Mouse (Mus musculus) lung, postnatal 0 days (tissue): Measurements from ENCODE around the gene Kif18a. TPM values are rescaled to one million over a fixed set of nuclear protein-coding genes. Genes with fewer than 3 reads are reported as not detected.

Experiments used
- ATAC-seq: fragments of 200-750 bp; cut with Nextera tagmentation; 2 replicates; pipeline ENCODE4 v1.8.0; 2017; ENCODE audit warnings: moderate library complexity
- DNase-seq: peaks from one replicate; pipeline ENCODE4 v3.0.0-alpha.2; 2016; ENCODE audit warnings: low spot score
- H3K27ac ChIP-seq: fragments of 300-500 bp; sonication (generic); 2 replicates; pipeline ENCODE4 v1.5.1; 2014; ENCODE audit warnings: antibody characterized with exemption, mild to moderate bottlenecking, low read length, mixed read lengths
- H3K27me3 ChIP-seq: fragments of 300-500 bp; sonication (generic); replicated peaks from 2 replicates; pipeline ENCODE4 v1.6.1; 2014; ENCODE audit warnings: low read length, mixed read lengths; ENCODE audit not compliant: insufficient read depth
- H3K36me3 ChIP-seq: fragments of 300-500 bp; sonication (generic); 2 replicates; pipeline ENCODE4 v1.6.1; 2014; ENCODE audit warnings: low read length, mixed read lengths; ENCODE audit not compliant: insufficient read depth
- H3K4me1 ChIP-seq: fragments of 300-500 bp; sonication (generic); 2 replicates; pipeline ENCODE4 v1.6.1; 2014; ENCODE audit warnings: antibody characterized with exemption, low read depth, low read length, mixed read lengths; ENCODE audit not compliant: insufficient read depth
- H3K4me2 ChIP-seq: fragments of 300-500 bp; sonication (generic); replicated peaks from 2 replicates; pipeline ENCODE4 v1.6.1; 2014; ENCODE audit warnings: low read depth, mild to moderate bottlenecking, low read length, moderate library complexity, mixed read lengths
- H3K4me3 ChIP-seq: fragments of 300-500 bp; sonication (generic); 2 replicates; pipeline ENCODE4 v1.5.1; 2014; ENCODE audit warnings: low read depth, low read length
- H3K9ac ChIP-seq: fragments of 300-500 bp; sonication (generic); replicated peaks from 2 replicates; pipeline ENCODE4 v1.6.1; 2014; ENCODE audit warnings: low read depth, mild to moderate bottlenecking
- H3K9me3 ChIP-seq: fragments of 300-500 bp; sonication (generic); 2 replicates; pipeline ENCODE4 v1.6.1; 2016; ENCODE audit warnings: low read length, mixed read lengths
- CTCF ChIP-seq: IDR thresholded peaks from 2 replicates; pipeline ENCODE4 v1.5.1; 2016; ENCODE audit warnings: antibody characterized with exemption, mild to moderate bottlenecking
- EP300 ChIP-seq: IDR thresholded peaks from 2 replicates; pipeline ENCODE4 v1.6.1; 2016; ENCODE audit warnings: antibody characterized with exemption, mild to moderate bottlenecking, control low read depth
- WGBS: fragments of 180-500 bp; shearing (Covaris S2); extraction: QIAGEN DNeasy Blood & Tissue Kit; methylation state at CpG from one replicate; pipeline ENCODE4 v1.1.7; 2014; 5-methylcytosine and 5-hydroxymethylcytosine counted together
- polyA plus RNA-seq: library from polyadenylated mRNA; unstranded; fragments of >200 nt; fragmentation: Nextera tagmentation; extraction: Ambion mirVana; gene quantifications from 2 replicates; pipeline ENCODE4 v1.2.1, GENCODE M21; 2015

Kif18a gene
- 1.3 and 1.8 TPM in 2 replicates for polyA plus RNA-seq

- Histone ChIP-seq H3K36me3 (no peaks in the 10 kb centered on the region), H3K27me3 (no peaks in the 10 kb centered on the region), H3K27ac (peak within 1 kb of the TSS; percentile 75; the same call in 1 of the 2 replicates), H3K4me2 (peak within 1 kb of the TSS; percentile 90), H3K4me1 (peaks cover 3% of the 10 kb centered on the region; the same call in 1 of the 2 replicates), H3K4me3 (peak within 1 kb of the TSS; percentile 85), H3K9ac (peak within 1 kb of the TSS; percentile 59), H3K9me3 (no peaks in the 10 kb centered on the region)
- under 1% methylated on average over 51 of the region's 51 CpGs for WGBS
- peak; percentile 99 for ATAC-seq
- peak; percentile 99 for DNase-seq
- no peak for TF ChIP-seq EP300
- TF ChIP-seq CTCF: no peak
Measured at GRCm38 (mm10) chr2:109280600-109281340, at the start of gene Kif18a, which contains the start of gene Mettl15. Gene Kif18a, plus strand, starts transcription at chr2:109280738. Gene Mettl15, minus strand, starts transcription at chr2:109280748.

- 80% methylated on average over 4 of the region's 4 CpGs for WGBS
- DNase-seq (no peak), ATAC-seq (no peak)
- Histone ChIP-seq H3K4me2 (no peak overlapping the region), H3K36me3 (no peaks in the 10 kb centered on the region), H3K4me3 (no peak overlapping the region), H3K9ac (no peak overlapping the region), H3K4me1 (no peaks in the 10 kb centered on the region), H3K27me3 (no peaks in the 10 kb centered on the region), H3K27ac (no peak overlapping the region), H3K9me3 (no peaks in the 10 kb centered on the region)
- no peak for TF ChIP-seq EP300
- no peak for TF ChIP-seq CTCF
Measured at GRCm38 (mm10) chr2:109233876-109234275, 46.7 kb upstream of the Kif18a start.

GRCm38 (mm10) chr2:109235741-109236140 lies 44.8 kb upstream of the Kif18a start:
- Histone ChIP-seq H3K27me3 (no peaks in the 10 kb centered on the region), H3K4me3 (no peak overlapping the region), H3K4me2 (no peak overlapping the region), H3K4me1 (no peaks in the 10 kb centered on the region), H3K27ac (no peak overlapping the region), H3K9ac (no peak overlapping the region), H3K9me3 (no peaks in the 10 kb centered on the region), H3K36me3 (no peaks in the 10 kb centered on the region)
- DNase-seq: no peak
- TF ChIP-seq EP300 (no peak), CTCF (no peak)
- ATAC-seq: no peak
- WGBS: 85% methylated on average over 1 of the region's 1 CpGs

GRCm38 (mm10) chr2:109241947-109242346 lies 38.6 kb upstream of the Kif18a start:
- WGBS: 74% methylated on average over 3 of the region's 3 CpGs
- Histone ChIP-seq H3K9ac (no peak overlapping the region), H3K9me3 (no peaks in the 10 kb centered on the region), H3K4me2 (no peak overlapping the region), H3K27ac (no peak overlapping the region), H3K27me3 (no peaks in the 10 kb centered on the region), H3K4me3 (no peak overlapping the region), H3K36me3 (no peaks in the 10 kb centered on the region), H3K4me1 (no peaks in the 10 kb centered on the region)
- ATAC-seq (no peak), DNase-seq (no peak)
- TF ChIP-seq CTCF (no peak), EP300 (no peak)

- H3K4me2 ChIP-seq: no peak overlapping the region
Measured at GRCm38 (mm10) chr2:109262779-109263178, 17.8 kb upstream of the Kif18a start.

GRCm38 (mm10) chr2:109273098-109273497 lies 7.4 kb upstream of the Kif18a start:
- Histone ChIP-seq H3K36me3 (no peaks in the 10 kb centered on the region), H3K4me3 (no peak overlapping the region), H3K27ac (no peak overlapping the region), H3K4me1 (no peaks in the 10 kb centered on the region), H3K4me2 (no peak overlapping the region), H3K9ac (no peak overlapping the region), H3K9me3 (no peaks in the 10 kb centered on the region), H3K27me3 (no peaks in the 10 kb centered on the region)
- WGBS: 71% methylated on average over 1 of the region's 1 CpGs
- DNase-seq (no peak), ATAC-seq (no peak)
- TF ChIP-seq CTCF (no peak), EP300 (no peak)

More at GRCm38 (mm10) chr2:109262779-109263178, 17.8 kb upstream of the Kif18a start:
- H3K36me3 ChIP-seq: no peaks in the 10 kb centered on the region
- no peaks in the 10 kb centered on the region for H3K9me3 ChIP-seq
- no peaks in the 10 kb centered on the region for H3K4me1 ChIP-seq
- H3K9ac ChIP-seq: no peak overlapping the region
- H3K4me3 ChIP-seq: no peak overlapping the region
- no peaks in the 10 kb centered on the region for H3K27me3 ChIP-seq
- WGBS: 66% methylated on average over 1 of the region's 1 CpGs
- no peak for DNase-seq
- ATAC-seq: no peak
- no peak overlapping the region for H3K27ac ChIP-seq
- TF ChIP-seq CTCF (no peak), EP300 (no peak)
